Mouse (Mus musculus) limb, embryonic 11.5 days (tissue): ENCODE results near the gene Fam19a4. TPM values are rescaled to one million over a fixed set of nuclear protein-coding genes. Genes with fewer than 3 reads are reported as not detected.
"Not testable (repeated sequence)": the region's sequence is repeated elsewhere in the genome, so short reads cannot be mapped to it uniquely, and the experiment has no call there.

Source experiments
- ATAC-seq: fragments of 200-750 bp; cut with Nextera tagmentation; 2 replicates; pipeline ENCODE4 v1.8.0; 2017; ENCODE audit warnings: low read depth; ENCODE audit not compliant: insufficient number of reproducible peaks, low FRiP score, low TSS enrichment
- DNase-seq: peaks from one replicate; pipeline ENCODE4 v3.0.0-alpha.2; 2015; ENCODE audit warnings: low spot score
- H3K27ac ChIP-seq: fragments of 300-500 bp; sonication (generic); replicated peaks from 2 replicates; pipeline ENCODE4 v1.5.1; 2014; ENCODE audit warnings: low read depth, mild to moderate bottlenecking, low read length
- H3K27me3 ChIP-seq: fragments of 300-500 bp; sonication (generic); 2 replicates; pipeline ENCODE4 v1.6.1; 2014; ENCODE audit warnings: mild to moderate bottlenecking, low read length, mixed read lengths; ENCODE audit not compliant: control insufficient read depth, insufficient read depth
- H3K36me3 ChIP-seq: fragments of 300-500 bp; sonication (generic); 2 replicates; pipeline ENCODE4 v1.6.1; 2014; ENCODE audit warnings: mild to moderate bottlenecking, low read length, moderate library complexity, mixed read lengths; ENCODE audit not compliant: control insufficient read depth, insufficient read depth
- H3K4me1 ChIP-seq: fragments of 300-500 bp; sonication (generic); 2 replicates; pipeline ENCODE4 v1.6.1; 2014; ENCODE audit warnings: low read length, mixed read lengths; ENCODE audit not compliant: control insufficient read depth, insufficient read depth
- H3K4me2 ChIP-seq: fragments of 300-500 bp; sonication (generic); 2 replicates; pipeline ENCODE4 v1.6.1; 2014; ENCODE audit warnings: low read depth, mild to moderate bottlenecking, moderate library complexity; ENCODE audit not compliant: severe bottlenecking
- H3K4me3 ChIP-seq: fragments of 300-500 bp; sonication (generic); 2 replicates; pipeline ENCODE4 v1.5.1; 2014; ENCODE audit warnings: low read depth, low read length
- H3K9ac ChIP-seq: fragments of 300-500 bp; sonication (generic); 2 replicates; pipeline ENCODE4 v1.6.1; 2014; ENCODE audit warnings: mild to moderate bottlenecking, low read length
- H3K9me3 ChIP-seq: fragments of 300-500 bp; sonication (generic); 2 replicates; pipeline ENCODE4 v1.6.1; 2016; ENCODE audit warnings: low read length; ENCODE audit not compliant: control insufficient read depth
- WGBS: fragments of 180-500 bp; shearing (Covaris S2); extraction: QIAGEN DNeasy Blood & Tissue Kit; methylation state at CpG from one replicate; pipeline ENCODE4 v1.1.7; 2014; 5-methylcytosine and 5-hydroxymethylcytosine counted together
- polyA plus RNA-seq: library from polyadenylated mRNA; unstranded; fragments of >200 nt; fragmentation: Nextera tagmentation; extraction: Ambion mirVana; gene quantifications from 2 replicates; pipeline ENCODE4 v1.2.1, GENCODE M21; 2014

The Fam19a4 gene
- polyA plus RNA-seq, 1 experiment from 2014 or later, result 0.81 TPM

- peak; percentile 69 for DNase-seq
- Histone ChIP-seq H3K4me2 (no peak overlapping the region), H3K27ac (no peak overlapping the region), H3K27me3 (no peaks in the 10 kb centered on the region), H3K4me3 (no peak overlapping the region), H3K36me3 (no peaks in the 10 kb centered on the region), H3K4me1 (no peaks in the 10 kb centered on the region), H3K9me3 (no peaks in the 10 kb centered on the region), H3K9ac (no peak overlapping the region)
- no peak for ATAC-seq
- 37% methylated on average over 8 of the region's 8 CpGs for WGBS
These were observed 53.6 kb downstream of the Fam19a4 start for GRCm38 (mm10) chr6:97006513-97007094.

DNA sequence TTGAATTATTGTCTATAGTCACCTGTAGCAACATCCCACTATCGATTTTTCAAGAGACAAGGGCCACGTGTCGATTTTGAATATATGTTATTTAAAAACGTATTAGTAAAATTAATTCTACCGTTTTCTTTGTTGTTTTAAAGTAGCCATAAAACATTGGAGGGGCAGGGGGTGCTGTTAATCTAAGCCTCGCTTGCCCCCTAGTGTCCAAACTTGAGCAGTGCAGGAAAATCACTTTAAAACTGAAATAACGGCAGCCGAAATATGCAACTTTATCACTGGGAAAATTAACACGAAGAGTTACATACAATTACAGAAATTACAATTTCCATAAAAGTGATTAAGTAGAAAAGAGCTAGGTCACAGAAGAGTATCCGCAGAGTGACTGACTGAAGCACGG, 55.2 kb downstream of the Fam19a4 start:
- WGBS, result 19% methylated on average over 11 of the region's 11 CpGs
- H3K9me3 ChIP-seq, result no peaks in the 10 kb centered on the region
- no peak for ATAC-seq
- no peak overlapping the region for H3K27ac ChIP-seq
- H3K4me1 ChIP-seq, result no peaks in the 10 kb centered on the region
- H3K27me3 ChIP-seq, result no peaks in the 10 kb centered on the region
- no peak overlapping the region for H3K4me2 ChIP-seq
- peak; percentile 49 for DNase-seq
- no peak overlapping the region for H3K4me3 ChIP-seq
- no peaks in the 10 kb centered on the region for H3K36me3 ChIP-seq
- no peak overlapping the region for H3K9ac ChIP-seq

DNA sequence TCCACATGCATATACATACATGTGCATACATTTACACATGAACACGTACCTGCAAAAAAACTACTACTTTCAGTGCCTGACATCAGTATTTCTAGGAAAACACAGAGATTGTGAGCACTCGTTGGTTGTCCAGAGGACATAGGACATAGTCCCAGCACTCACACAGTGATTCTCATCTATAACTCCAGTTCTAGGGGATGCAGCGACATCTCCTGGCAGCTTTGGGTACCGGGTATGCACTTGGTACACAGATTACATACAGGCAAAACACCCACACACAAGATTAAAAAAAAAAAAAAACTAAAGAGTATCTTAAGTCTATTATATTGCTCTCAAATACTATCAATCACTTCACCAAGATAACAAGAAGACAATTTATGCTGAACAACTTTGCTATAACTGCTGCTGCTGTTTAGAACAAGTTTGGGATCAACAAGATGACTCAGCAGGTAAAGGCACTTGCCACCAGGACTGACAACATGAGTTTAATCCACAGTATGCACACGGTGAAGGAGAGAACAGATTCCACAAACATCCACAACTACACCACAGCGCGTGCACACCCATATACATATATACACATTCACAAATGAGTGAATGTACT, 64.6 kb downstream of the Fam19a4 start:
- H3K4me3 ChIP-seq, result no peak overlapping the region
- H3K4me2 ChIP-seq, result no peak overlapping the region
- DNase-seq (no peak), ATAC-seq (no peak)
- no peaks in the 10 kb centered on the region for H3K36me3 ChIP-seq
- H3K4me1 ChIP-seq, result no peaks in the 10 kb centered on the region
- no peaks in the 10 kb centered on the region for H3K27me3 ChIP-seq
- no peaks in the 10 kb centered on the region for H3K9me3 ChIP-seq
- 88% methylated on average over 7 of the region's 7 CpGs for WGBS
- no peak overlapping the region for H3K27ac ChIP-seq
- H3K9ac ChIP-seq, result no peak overlapping the region

DNA sequence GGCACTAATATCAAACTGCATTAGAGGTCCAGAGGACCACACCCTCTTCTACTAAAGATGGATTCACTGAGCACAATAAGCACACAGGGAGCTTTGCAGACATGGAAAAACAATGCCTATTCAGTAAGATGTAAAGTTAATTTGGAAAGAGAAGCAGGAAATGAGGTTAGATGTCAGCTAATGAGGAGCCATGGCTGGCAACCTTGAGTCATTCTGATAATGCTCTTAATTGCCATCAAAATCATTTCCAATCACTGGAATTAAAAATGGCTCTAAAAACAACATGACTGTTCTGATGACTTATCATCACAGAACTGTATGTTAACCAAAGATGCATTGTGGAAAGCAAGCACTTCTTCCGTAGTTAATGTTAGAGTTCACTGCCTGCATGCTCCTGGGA, 68.5 kb downstream of the Fam19a4 start:
- H3K4me3 ChIP-seq, result no peak overlapping the region
- H3K27ac ChIP-seq, result no peak overlapping the region
- 83% methylated on average over 1 of the region's 1 CpGs for WGBS
- no peak overlapping the region for H3K9ac ChIP-seq
- ATAC-seq, result no peak
- H3K27me3 ChIP-seq, result no peaks in the 10 kb centered on the region
- DNase-seq, result no peak
- H3K4me2 ChIP-seq, result no peak overlapping the region
- no peaks in the 10 kb centered on the region for H3K36me3 ChIP-seq
- no peaks in the 10 kb centered on the region for H3K4me1 ChIP-seq
- H3K9me3 ChIP-seq, result no peaks in the 10 kb centered on the region

- Histone ChIP-seq H3K36me3 (no peaks in the 10 kb centered on the region), H3K27me3 (no peaks in the 10 kb centered on the region), H3K9me3 (no peaks in the 10 kb centered on the region), H3K4me2 (no peak overlapping the region), H3K4me3 (no peak overlapping the region), H3K27ac (no peak overlapping the region), H3K9ac (no peak overlapping the region), H3K4me1 (no peaks in the 10 kb centered on the region)
- WGBS, result 91% methylated on average over 1 of the region's 1 CpGs
- no peak for ATAC-seq
- no peak for DNase-seq
These were observed 82.7 kb downstream of the Fam19a4 start for GRCm38 (mm10) chr6:96977537-96977936.

DNA sequence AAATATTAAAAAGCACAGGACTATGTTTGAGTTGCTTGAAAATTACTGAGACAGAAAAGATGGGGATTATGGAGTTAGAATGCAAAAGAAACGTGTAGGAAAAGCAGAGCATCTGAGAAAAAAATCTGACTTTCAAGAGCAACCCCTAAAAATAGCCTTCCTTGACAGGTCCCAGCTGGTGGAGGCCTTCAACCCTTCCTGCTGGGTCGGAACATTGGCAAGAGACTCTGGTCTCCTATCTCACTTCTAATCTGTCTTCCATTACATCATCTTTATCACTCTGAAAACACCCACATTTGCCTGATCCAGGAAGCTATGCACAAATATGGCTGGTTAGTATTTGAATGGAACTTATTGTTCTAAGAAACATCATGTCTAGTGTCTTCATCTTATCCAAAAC, 115.4 kb downstream of the Fam19a4 start:
- no peaks in the 10 kb centered on the region for H3K4me1 ChIP-seq
- H3K9ac ChIP-seq, result no peak overlapping the region
- H3K27me3 ChIP-seq, result no peaks in the 10 kb centered on the region
- H3K4me2 ChIP-seq, result no peak overlapping the region
- no peak for ATAC-seq
- no peaks in the 10 kb centered on the region for H3K9me3 ChIP-seq
- H3K36me3 ChIP-seq, result no peaks in the 10 kb centered on the region
- H3K4me3 ChIP-seq, result no peak overlapping the region
- no peak for DNase-seq
- no peak overlapping the region for H3K27ac ChIP-seq
- WGBS, result 57% methylated on average over 2 of the region's 2 CpGs

DNA sequence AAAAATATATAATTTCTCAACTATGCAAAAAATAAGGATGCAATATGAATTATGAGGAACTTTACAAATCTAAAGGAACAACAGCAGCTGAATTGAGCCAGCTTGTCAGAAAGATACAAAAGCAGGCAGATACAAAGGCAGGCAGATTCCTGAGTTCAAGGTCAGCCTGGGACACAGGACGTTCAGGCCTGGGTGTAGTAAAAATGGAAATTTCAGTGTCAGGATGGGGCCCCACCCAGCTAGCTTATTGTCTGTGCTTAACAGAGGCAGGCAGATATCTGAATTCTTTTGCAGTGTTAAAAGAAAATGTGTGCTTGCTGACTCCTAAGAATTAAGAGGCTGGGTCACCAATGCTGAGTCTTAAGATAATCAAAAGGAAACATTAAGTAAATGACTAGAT, 124.4 kb downstream of the Fam19a4 start:
- H3K4me1 ChIP-seq, result no peaks in the 10 kb centered on the region
- no peak overlapping the region for H3K4me3 ChIP-seq
- no peaks in the 10 kb centered on the region for H3K27me3 ChIP-seq
- no peak overlapping the region for H3K27ac ChIP-seq
- DNase-seq (no peak), ATAC-seq (no peak)
- WGBS, result 90% methylated on average over 1 of the region's 1 CpGs
- H3K4me2 ChIP-seq, result no peak overlapping the region
- no peaks in the 10 kb centered on the region for H3K9me3 ChIP-seq
- no peak overlapping the region for H3K9ac ChIP-seq
- no peaks in the 10 kb centered on the region for H3K36me3 ChIP-seq

GRCm38 (mm10) chr6:96909061-96909480, 151.1 kb downstream of the Fam19a4 start:
- Histone ChIP-seq H3K9ac (no peak overlapping the region), H3K4me2 (no peak overlapping the region), H3K4me1 (0 out of 2 replicates have a peak, but pooled peaks cover 2% of the 10 kb centered on the region), H3K27ac (no peak overlapping the region), H3K4me3 (no peak overlapping the region), H3K36me3 (no peaks in the 10 kb centered on the region), H3K27me3 (no peaks in the 10 kb centered on the region), H3K9me3 (no peaks in the 10 kb centered on the region)
- ATAC-seq (no peak), DNase-seq (no peak)
- WGBS, result 43% methylated on average over 8 of the region's 8 CpGs

DNA sequence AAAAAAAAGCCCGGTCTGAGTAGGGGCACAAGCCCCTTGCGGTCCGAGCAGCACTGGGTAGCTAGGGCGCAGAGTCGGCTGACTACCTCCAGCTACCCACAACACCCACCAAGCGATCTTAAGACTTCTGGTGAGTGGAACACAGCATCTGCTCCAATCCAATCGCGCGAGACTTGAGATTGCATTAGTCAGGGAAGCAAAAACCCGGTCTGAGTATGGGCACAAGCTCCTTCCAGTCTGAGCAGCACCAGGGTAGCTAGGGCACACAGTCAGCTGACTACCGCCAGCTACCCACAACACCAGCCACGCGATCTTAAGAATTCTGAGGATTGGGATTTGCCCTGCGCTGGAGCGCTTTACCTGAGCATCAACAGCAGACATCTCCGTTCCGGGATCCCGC, 183.1 kb downstream of the Fam19a4 start:
- H3K9me3 ChIP-seq, H3K9ac ChIP-seq, H3K27ac ChIP-seq, H3K4me2 ChIP-seq, H3K4me1 ChIP-seq, ATAC-seq, H3K4me3 ChIP-seq, H3K36me3 ChIP-seq, DNase-seq, H3K27me3 ChIP-seq: not testable (repeated sequence)
- 86% methylated on average over 18 of the region's 18 CpGs for WGBS
